Mouse (Mus musculus) heart, adult 2 months (tissue): ENCODE results near the gene Poldip3.

Experiments
- CTCF ChIP-seq: fragments of 200-600 bp; IDR thresholded peaks from 2 replicates; pipeline ENCODE4 v1.8.1; 2022; ENCODE audit warnings: antibody characterized with exemption, mild to moderate bottlenecking, moderate library complexity
- POLR2A ChIP-seq: fragments of 200-500 bp; IDR thresholded peaks from 2 replicates; pipeline ENCODE4 v1.6.1; 2011; ENCODE audit warnings: mild to moderate bottlenecking, low read depth, low read length, control low read depth; ENCODE audit not compliant: insufficient read depth

- TF ChIP-seq POLR2A (no peak), CTCF (no peak)
Measured at GRCm38 (mm10) chr15:83106426-83106825, 42.8 kb downstream of the Poldip3 start.
